Mouse (Mus musculus) cerebellum, adult 2 months (tissue): Measurements from ENCODE around the gene Pmm2.

ENCODE experiments used
- CTCF ChIP-seq: fragments of 200-500 bp; IDR thresholded peaks from 2 replicates; pipeline ENCODE4 v1.5.1; 2011; ENCODE audit warnings: low read depth, mild to moderate bottlenecking, control low read depth, low read length, moderate library complexity, borderline replicate concordance; ENCODE audit not compliant: insufficient read depth
- POLR2A ChIP-seq: fragments of 200-500 bp; IDR thresholded peaks from 2 replicates; pipeline ENCODE4 v1.6.1; 2011; ENCODE audit warnings: low read length, control low read depth, borderline replicate concordance; ENCODE audit not compliant: insufficient read depth

- TF ChIP-seq POLR2A (no peak), CTCF (no peak)
These were observed 632 bp upstream of the Pmm2 start for GRCm38 (mm10) chr16:8636867-8637216.
